Mouse (Mus musculus) embryonic facial prominence, embryonic 15.5 days (tissue): ENCODE data around the gene Catsperd. TPM values are rescaled to one million over a fixed set of nuclear protein-coding genes. Genes with fewer than 3 reads are reported as not detected.
A peak's percentile ranks its signal among the peaks of the same experiment; 100 is the strongest.
"Not testable (repeated sequence)": the region's sequence is repeated elsewhere in the genome, so short reads cannot be mapped to it uniquely, and the experiment has no call there.

ENCODE experiments used
- ATAC-seq: fragments of 200-750 bp; cut with Nextera tagmentation; 2 replicates; pipeline ENCODE4 v1.8.0; 2017; ENCODE audit warnings: low read depth, moderate TSS enrichment; ENCODE audit not compliant: insufficient number of reproducible peaks, low FRiP score, low TSS enrichment
- H3K27ac ChIP-seq: fragments of 300-500 bp; sonication (generic); replicated peaks from 2 replicates; pipeline ENCODE4 v1.5.1; 2015; ENCODE audit warnings: mild to moderate bottlenecking, inconsistent platforms
- H3K27me3 ChIP-seq: fragments of 300-500 bp; sonication (generic); 2 replicates; pipeline ENCODE4 v1.6.1; 2015; ENCODE audit warnings: inconsistent platforms
- H3K36me3 ChIP-seq: fragments of 300-500 bp; sonication (generic); 2 replicates; pipeline ENCODE4 v1.6.1; 2015; ENCODE audit warnings: mild to moderate bottlenecking, inconsistent platforms
- H3K4me1 ChIP-seq: fragments of 300-500 bp; sonication (generic); 2 replicates; pipeline ENCODE4 v1.6.1; 2015; ENCODE audit warnings: inconsistent platforms
- H3K4me2 ChIP-seq: fragments of 300-500 bp; sonication (generic); replicated peaks from 2 replicates; pipeline ENCODE4 v1.6.1; 2015; ENCODE audit warnings: mild to moderate bottlenecking, inconsistent platforms
- H3K4me3 ChIP-seq: fragments of 300-500 bp; sonication (generic); replicated peaks from 2 replicates; pipeline ENCODE4 v1.5.1; 2015; ENCODE audit warnings: mild to moderate bottlenecking, inconsistent platforms
- H3K9ac ChIP-seq: fragments of 300-500 bp; sonication (generic); 2 replicates; pipeline ENCODE4 v1.6.1; 2015; ENCODE audit warnings: inconsistent platforms
- H3K9me3 ChIP-seq: fragments of 300-500 bp; sonication (generic); replicated peaks from 2 replicates; pipeline ENCODE4 v1.6.1; 2016; ENCODE audit warnings: inconsistent platforms
- WGBS: fragments of 180-500 bp; shearing (Covaris S2); methylation state at CpG from one replicate; pipeline ENCODE4 v1.1.7; 2015; 5-methylcytosine and 5-hydroxymethylcytosine counted together
- polyA plus RNA-seq: library from polyadenylated mRNA; unstranded; fragments of >200 nt; fragmentation: Nextera tagmentation; extraction: Ambion mirVana; gene quantifications from 2 replicates; pipeline ENCODE4 v1.2.1, GENCODE M21; 2015

Gene Catsperd
- polyA plus RNA-seq, 1 experiment from 2014 or later, result 1.0 TPM

DNA sequence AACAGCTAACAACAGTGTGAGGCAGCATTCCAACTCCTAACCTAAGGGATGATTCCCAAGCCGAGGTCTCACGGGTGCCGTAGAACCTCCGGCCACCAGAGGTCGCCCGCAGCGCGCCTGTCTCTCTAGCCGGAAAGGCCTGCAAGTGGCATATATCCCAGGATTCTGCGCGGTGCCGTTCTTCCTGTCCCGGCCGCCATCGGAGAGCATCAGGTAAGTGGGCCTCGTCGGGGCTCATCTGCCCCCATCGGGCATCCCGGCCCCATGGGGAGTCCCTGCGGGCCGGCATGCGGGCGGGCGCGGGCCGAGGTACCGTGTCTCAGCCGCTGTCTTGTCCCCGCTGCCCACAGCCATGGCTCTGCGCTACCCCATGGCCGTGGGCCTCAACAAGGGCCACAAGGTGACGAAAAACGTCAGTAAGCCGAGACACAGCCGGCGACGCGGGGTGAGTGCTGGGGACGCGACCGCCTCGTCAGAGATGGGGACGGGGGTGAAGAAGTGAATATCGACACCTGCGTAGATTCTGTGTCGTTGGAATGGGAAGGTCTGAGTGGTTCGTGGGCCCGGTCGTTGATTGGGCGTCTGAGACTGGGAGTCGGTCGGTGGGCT lies 14.6 kb upstream of the Catsperd start, which contains the start of gene Rpl36:
Gene Rpl36 (plus strand): TSS at position 181 of the 609 bp plus-strand sequence.
- Histone ChIP-seq H3K36me3 (peaks cover 42% of the 10 kb centered on the region), H3K9me3 (no peaks in the 10 kb centered on the region), H3K27me3 (no peaks in the 10 kb centered on the region), H3K9ac (peak within 1 kb of the TSS; percentile 65), H3K4me2 (peak within 1 kb of the TSS; percentile 74), H3K4me3 (peak within 1 kb of the TSS; percentile 70), H3K4me1 (peaks cover 37% of the 10 kb centered on the region), H3K27ac (peak within 1 kb of the TSS; percentile 94)
- under 1% methylated on average over 52 of the region's 52 CpGs for WGBS
- ATAC-seq, result peak; percentile 66

DNA sequence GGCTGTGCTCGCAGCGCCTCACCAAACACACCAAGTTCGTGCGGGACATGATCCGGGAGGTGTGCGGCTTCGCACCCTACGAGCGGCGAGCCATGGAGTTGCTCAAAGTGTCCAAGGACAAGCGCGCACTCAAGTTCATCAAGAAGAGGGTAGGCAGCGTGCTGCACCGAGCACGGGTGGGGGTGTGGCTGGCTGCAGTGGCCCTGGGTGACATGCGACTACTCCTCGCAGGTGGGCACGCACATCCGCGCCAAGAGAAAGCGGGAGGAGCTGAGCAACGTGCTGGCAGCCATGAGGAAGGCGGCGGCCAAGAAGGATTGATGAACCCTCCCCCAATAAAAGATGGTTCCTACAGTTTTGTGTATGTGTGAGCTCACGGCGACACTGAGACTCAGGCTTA lies 14.1 kb upstream of the Catsperd start:
- Histone ChIP-seq H3K4me1 (peaks cover 32% of the 10 kb centered on the region), H3K4me3 (peak overlapping the region; percentile 70), H3K4me2 (peak overlapping the region; percentile 74), H3K27ac (peak overlapping the region; percentile 94), H3K36me3 (peaks cover 48% of the 10 kb centered on the region), H3K9ac (peak overlapping the region; percentile 65)
- not testable (repeated sequence) for H3K27me3 ChIP-seq, ATAC-seq, H3K9me3 ChIP-seq
- under 1% methylated on average over 26 of the region's 26 CpGs for WGBS

DNA sequence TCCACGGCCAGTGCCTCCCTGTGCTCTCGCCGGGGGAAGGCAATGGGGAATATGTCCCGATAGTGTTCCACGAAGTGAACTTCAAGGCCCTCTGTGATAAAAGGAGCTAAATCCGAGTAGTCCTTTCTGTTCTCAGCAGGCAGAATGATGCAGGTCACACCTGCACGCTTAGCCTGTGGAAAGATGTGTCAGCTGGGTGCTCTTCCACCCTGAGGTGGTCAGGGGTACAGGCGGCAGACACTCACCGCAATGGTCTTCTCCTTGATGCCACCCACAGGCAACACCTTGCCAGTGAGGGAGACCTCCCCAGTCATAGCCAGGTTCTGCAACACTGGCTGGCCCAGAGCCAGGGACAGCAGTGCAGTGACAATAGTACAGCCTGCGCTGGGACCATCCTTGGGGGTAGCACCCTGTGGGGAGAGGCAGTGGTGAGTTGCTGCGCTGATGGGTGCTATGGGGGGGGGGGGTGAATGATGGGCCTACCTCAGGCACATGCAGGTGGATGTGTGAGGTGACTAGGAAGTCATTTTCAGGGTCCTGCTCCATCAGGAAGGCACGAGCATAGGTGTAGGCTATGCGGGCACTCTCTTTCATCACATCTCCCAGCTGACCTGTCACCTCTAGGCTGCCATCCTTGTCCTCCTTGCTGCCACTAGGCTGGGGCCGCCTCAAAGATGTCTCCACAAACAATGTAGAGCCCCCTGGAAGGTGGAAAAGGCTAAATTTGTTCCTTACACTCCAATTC lies 13.4 kb upstream of the Catsperd start:
- no peak for ATAC-seq
- Histone ChIP-seq H3K4me3 (peak overlapping the region; percentile 70), H3K9me3 (no peaks in the 10 kb centered on the region), H3K27ac (0 out of 2 replicates have a peak overlapping the region, but pooled peaks have one; percentile 12), H3K4me2 (peak overlapping the region; percentile 74), H3K36me3 (peaks cover 55% of the 10 kb centered on the region), H3K27me3 (no peaks in the 10 kb centered on the region), H3K4me1 (peaks cover 29% of the 10 kb centered on the region), H3K9ac (peak overlapping the region; percentile 65)
- 24% methylated on average over 14 of the region's 14 CpGs for WGBS

DNA sequence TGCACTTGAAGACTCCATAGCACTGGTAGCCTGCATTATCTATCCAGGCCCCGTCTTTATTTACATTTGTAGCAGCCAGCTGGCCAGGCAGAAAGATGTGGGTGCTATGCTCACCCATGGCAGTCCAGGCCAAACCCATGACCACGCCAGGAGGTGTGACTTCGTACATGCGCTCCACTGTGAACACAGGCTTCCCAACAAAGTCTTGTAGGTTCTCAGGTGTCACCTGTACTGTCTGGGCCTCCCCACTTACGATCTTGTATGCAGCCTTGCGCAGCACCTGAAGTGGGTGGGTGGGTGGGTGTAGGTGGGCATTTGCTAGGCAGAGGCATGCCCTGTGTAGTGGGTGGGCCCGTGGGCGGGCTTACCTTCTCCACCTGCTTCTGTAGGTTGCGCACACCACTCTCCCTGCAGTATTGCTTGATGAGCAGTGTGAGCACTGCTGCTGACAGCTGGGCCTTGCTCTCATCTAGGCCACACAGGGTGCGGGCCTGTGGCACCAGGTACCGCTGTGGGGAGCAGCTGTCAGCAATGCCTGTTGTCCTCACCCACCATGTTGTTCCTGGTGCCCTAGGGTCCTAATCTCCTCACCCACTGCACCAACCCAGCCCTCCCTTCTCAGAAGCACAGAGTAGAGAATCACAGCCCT lies 12.7 kb upstream of the Catsperd start:
- 83% methylated on average over 11 of the region's 11 CpGs for WGBS
- H3K9me3 ChIP-seq, result no peaks in the 10 kb centered on the region
- H3K4me1 ChIP-seq, result peaks cover 27% of the 10 kb centered on the region
- peak overlapping the region; percentile 70; the same call in 1 of the 2 replicates for H3K4me3 ChIP-seq
- no peak overlapping the region for H3K27ac ChIP-seq
- peak overlapping the region; percentile 74 for H3K4me2 ChIP-seq
- H3K9ac ChIP-seq, result no peak overlapping the region
- no peaks in the 10 kb centered on the region for H3K27me3 ChIP-seq
- H3K36me3 ChIP-seq, result peaks cover 61% of the 10 kb centered on the region
- ATAC-seq, result no peak

DNA sequence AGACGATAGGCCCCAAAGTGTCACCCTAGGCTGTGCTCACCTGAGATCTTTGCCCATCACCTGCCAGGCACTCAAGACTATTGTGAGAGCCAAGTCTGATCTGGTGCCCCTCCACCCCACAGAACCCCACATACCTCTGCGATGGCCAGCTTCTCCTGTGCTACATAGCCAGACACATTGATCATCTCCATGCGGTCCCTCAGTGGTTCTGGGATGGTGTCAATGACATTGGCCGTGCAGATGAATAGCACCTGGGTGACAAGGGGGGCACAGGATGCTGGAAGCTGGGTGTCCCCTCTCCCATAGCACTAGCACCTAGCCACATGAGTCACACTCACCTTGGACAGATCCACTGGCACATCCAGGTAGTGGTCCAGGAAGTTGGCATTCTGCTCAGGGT lies 12.2 kb upstream of the Catsperd start:
- Histone ChIP-seq H3K4me2 (no peak overlapping the region), H3K36me3 (peaks cover 67% of the 10 kb centered on the region), H3K27me3 (no peaks in the 10 kb centered on the region), H3K4me1 (peaks cover 25% of the 10 kb centered on the region), H3K4me3 (no peak overlapping the region), H3K27ac (no peak overlapping the region), H3K9ac (no peak overlapping the region), H3K9me3 (no peaks in the 10 kb centered on the region)
- 76% methylated on average over 4 of the region's 4 CpGs for WGBS
- no peak for ATAC-seq

DNA sequence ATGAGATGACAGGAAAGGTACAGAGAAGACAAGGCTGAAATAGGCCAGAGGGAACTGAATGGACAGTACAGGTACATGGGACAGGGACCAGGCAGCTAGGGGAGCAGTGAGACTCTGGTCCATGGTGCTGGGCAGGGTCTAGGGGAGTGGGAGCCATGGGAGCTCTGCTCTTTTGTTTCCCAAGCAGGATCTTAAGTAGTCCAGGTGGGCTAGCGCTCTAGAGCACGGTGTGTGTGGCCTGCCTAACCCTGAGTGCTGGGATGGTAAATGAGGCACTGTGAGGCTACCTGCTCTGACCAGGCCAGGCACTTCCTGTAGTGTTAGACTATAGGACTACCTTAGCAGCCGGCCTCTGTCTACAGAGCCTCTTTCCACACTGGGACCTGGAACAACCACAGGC lies 11.2 kb upstream of the Catsperd start:
- H3K36me3 ChIP-seq, result peaks cover 74% of the 10 kb centered on the region
- no peaks in the 10 kb centered on the region for H3K9me3 ChIP-seq
- ATAC-seq, result no peak
- 91% methylated on average over 3 of the region's 3 CpGs for WGBS
- H3K4me1 ChIP-seq, result peaks cover 25% of the 10 kb centered on the region
- no peak overlapping the region for H3K4me2 ChIP-seq
- H3K27me3 ChIP-seq, result no peaks in the 10 kb centered on the region
- H3K9ac ChIP-seq, result no peak overlapping the region
- no peak overlapping the region for H3K27ac ChIP-seq
- no peak overlapping the region for H3K4me3 ChIP-seq

DNA sequence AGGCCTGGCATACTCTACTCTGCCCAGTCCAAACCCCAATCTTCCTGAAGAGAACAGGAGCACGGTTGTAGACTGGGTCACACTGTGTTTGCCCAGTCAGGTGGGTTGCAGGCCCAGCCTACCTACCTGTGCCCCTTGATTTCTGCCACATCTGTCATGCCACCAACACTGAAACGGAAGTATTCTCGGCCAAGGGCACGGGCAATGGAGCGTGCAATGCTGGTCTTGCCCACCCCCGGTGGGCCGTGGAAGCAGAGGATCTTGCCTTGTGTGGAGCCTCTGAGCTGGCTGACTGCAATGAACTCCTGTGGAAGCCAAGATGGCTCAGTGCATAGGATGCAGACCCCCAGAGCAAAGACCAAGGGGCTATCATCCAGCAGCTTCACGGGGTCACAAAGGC lies 10.3 kb upstream of the Catsperd start:
- no peak overlapping the region for H3K9ac ChIP-seq
- H3K4me3 ChIP-seq, result no peak overlapping the region
- H3K27me3 ChIP-seq, result no peaks in the 10 kb centered on the region
- no peaks in the 10 kb centered on the region for H3K9me3 ChIP-seq
- 92% methylated on average over 8 of the region's 8 CpGs for WGBS
- peaks cover 22% of the 10 kb centered on the region for H3K4me1 ChIP-seq
- no peak for ATAC-seq
- H3K36me3 ChIP-seq, result peaks cover 83% of the 10 kb centered on the region
- no peak overlapping the region for H3K27ac ChIP-seq
- H3K4me2 ChIP-seq, result no peak overlapping the region

DNA sequence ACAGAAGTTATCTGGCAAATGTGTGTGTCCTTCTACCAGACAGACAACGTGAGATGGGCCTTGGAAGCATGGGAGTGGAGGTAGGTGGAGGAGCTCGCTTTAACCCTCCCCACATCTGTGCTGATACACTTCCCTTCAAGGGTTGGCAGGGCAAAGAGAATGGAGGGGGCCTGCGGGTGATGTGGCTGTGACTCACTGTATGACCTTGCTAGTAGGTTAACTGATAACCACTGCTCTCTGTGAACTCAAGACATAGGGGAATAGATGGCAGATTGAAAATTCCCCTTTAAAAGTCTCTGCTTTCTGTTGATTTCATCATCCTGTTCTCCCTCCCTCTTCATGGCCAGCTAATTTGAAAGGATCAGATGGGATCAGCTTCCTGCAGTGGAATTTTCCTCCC lies 2.4 kb upstream of the Catsperd start:
- no peak for ATAC-seq
- peaks cover 28% of the 10 kb centered on the region for H3K4me1 ChIP-seq
- 0 out of 2 replicates have a peak overlapping the region, but pooled peaks have one; percentile 92 for H3K9ac ChIP-seq
- peak overlapping the region; percentile 93 for H3K4me2 ChIP-seq
- H3K9me3 ChIP-seq, result no peaks in the 10 kb centered on the region
- H3K4me3 ChIP-seq, result peak overlapping the region; percentile 93
- H3K27me3 ChIP-seq, result no peaks in the 10 kb centered on the region
- no peak overlapping the region for H3K27ac ChIP-seq
- 80% methylated on average over 3 of the region's 3 CpGs for WGBS
- H3K36me3 ChIP-seq, result peaks cover 33% of the 10 kb centered on the region

DNA sequence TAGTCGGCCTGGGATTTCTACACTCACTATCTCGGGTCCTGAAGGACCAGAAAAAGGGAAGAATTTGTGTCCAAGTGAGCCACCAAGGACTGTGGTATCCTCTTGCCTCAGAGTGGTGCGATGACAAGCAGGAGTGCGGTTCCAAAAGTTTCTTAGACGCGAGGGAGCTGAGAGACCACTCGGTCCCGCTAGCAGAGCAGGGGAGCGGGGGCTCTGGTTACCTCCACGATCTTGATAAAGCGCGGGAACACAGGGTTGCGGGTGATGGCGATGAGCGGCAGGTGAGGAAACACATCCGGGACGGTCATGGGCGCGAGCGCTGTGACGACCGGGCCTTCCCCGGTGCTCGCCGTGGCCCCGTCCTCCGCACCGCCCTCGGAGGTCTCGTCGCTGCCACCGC lies 1.7 kb upstream of the Catsperd start:
- Histone ChIP-seq H3K36me3 (peaks cover 26% of the 10 kb centered on the region), H3K9ac (peak overlapping the region; percentile 92), H3K27ac (peak overlapping the region; percentile 86), H3K4me1 (peaks cover 28% of the 10 kb centered on the region), H3K4me2 (peak overlapping the region; percentile 93), H3K9me3 (no peaks in the 10 kb centered on the region), H3K27me3 (no peaks in the 10 kb centered on the region), H3K4me3 (peak overlapping the region; percentile 93)
- WGBS, result 7% methylated on average over 28 of the region's 32 CpGs
- ATAC-seq, result no peak; the same call in 1 of the 2 replicates

DNA sequence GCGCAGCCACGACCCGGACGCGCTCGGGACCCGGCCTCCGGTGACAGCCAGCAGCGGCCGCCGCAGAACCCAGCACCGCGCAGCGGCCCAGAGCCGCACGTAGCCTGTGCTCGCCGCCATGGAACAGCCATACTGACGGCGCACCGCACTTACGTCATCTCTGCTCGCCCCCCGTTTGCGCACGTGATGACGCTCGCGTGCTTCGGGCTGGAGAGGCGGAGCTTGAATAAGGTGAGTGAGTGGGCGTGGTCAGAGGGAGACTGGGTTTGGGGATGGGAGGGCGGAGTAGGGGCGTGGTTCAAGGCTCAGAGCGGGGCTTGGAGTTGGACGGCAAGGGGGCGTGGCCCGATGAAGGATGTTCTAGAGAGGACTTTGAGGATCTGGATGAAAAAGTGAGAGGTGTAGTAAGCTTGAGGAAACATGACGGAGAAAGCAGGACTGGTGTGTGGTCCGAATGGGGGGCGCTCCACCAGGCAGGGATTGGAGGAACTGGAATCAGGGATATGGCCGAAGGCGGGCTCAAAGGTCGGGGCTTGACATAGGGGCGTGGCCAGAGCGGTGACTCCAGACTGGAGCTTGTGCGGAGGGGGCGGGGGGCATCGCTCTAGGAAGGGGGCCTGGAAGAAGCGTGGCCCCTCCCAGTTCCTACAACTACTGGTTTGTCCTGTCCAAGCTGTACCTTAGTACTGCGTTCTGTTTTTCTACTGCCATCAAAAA lies 1.0 kb upstream of the Catsperd start, which contains the start of gene Lonp1:
Gene Lonp1 (minus strand): TSS at position 134 of the 717 bp plus-strand sequence.
- no peaks in the 10 kb centered on the region for H3K27me3 ChIP-seq
- H3K9ac ChIP-seq, result peak within 1 kb of the TSS; percentile 92
- peaks cover 21% of the 10 kb centered on the region for H3K36me3 ChIP-seq
- peak within 1 kb of the TSS; percentile 93 for H3K4me3 ChIP-seq
- peaks cover 28% of the 10 kb centered on the region for H3K4me1 ChIP-seq
- under 1% methylated on average over 51 of the region's 51 CpGs for WGBS
- H3K4me2 ChIP-seq, result peak within 1 kb of the TSS; percentile 93
- peak; percentile 93 for ATAC-seq
- H3K9me3 ChIP-seq, result no peaks in the 10 kb centered on the region
- peak within 1 kb of the TSS; percentile 86 for H3K27ac ChIP-seq
